Mouse (Mus musculus) C2C12 (cell line): Measurements from ENCODE around the gene Slc25a36.

Experiments used
- CTCF ChIP-seq: IDR thresholded peaks from one replicate; pipeline ENCODE4 v1.5.1; 2011; ENCODE audit not compliant: control insufficient read depth, insufficient read depth, insufficient read length
- MAX ChIP-seq: IDR thresholded peaks from one replicate; pipeline ENCODE4 v1.6.1; 2011; ENCODE audit warnings: mild to moderate bottlenecking, control low read depth
- MYOD1 ChIP-seq: IDR thresholded peaks from one replicate; pipeline ENCODE4 v1.6.1; 2011; ENCODE audit warnings: low read depth; ENCODE audit not compliant: control insufficient read depth, insufficient read length

DNA sequence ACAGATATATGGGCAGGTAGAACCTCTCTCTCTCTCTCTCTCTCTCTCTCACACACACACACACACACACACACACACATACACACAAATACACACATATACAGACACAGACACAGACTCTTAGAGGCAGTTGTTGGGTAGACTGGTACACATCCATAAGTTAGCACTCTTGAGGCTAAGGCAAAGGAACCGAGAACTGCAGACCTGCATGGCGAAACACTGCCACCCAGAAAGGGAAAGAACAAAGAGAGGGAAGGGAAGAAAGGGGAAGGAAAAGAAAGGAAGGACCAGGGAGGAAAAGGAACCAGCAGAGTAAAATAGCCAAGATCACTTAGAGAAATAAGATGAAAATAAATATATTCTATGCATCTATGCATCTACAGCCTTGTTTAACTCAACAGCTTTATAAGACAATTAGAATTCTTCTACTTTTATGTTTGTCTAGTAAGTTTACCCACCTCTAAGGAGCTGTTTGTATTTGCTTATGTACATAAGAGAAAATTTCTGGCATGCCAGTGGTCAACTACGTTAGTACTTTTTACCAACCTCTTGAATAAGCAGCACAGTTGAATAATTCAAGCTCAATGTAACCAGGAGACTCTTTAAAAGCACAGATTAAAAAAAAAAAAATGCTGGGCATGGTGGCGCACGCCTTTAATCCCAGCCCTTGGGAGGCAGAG is 4.3 kb downstream of the Slc25a36 start:
- TF ChIP-seq MYOD1, result no peak
- no peak for TF ChIP-seq CTCF
- TF ChIP-seq MAX, result no peak
